Mouse (Mus musculus) hindbrain, embryonic 12.5 days (tissue): ENCODE results near the gene Mast1. TPM values are rescaled to one million over a fixed set of nuclear protein-coding genes. Genes with fewer than 3 reads are reported as not detected.
A peak's percentile ranks its signal among the peaks of the same experiment; 100 is the strongest.

Source experiments
- ATAC-seq: fragments of 200-750 bp; cut with Nextera tagmentation; 2 replicates; pipeline ENCODE4 v1.8.0; 2017; ENCODE audit warnings: moderate TSS enrichment; ENCODE audit not compliant: low FRiP score
- H3K27ac ChIP-seq: fragments of 300-500 bp; sonication (generic); 2 replicates; pipeline ENCODE4 v1.5.1; 2016; ENCODE audit warnings: mild to moderate bottlenecking
- H3K27me3 ChIP-seq: fragments of 300-500 bp; sonication (generic); 2 replicates; pipeline ENCODE4 v1.6.1; 2016; ENCODE audit warnings: mild to moderate bottlenecking
- H3K36me3 ChIP-seq: fragments of 300-500 bp; sonication (generic); 2 replicates; pipeline ENCODE4 v1.6.1; 2016; ENCODE audit warnings: mild to moderate bottlenecking
- H3K4me1 ChIP-seq: fragments of 300-500 bp; sonication (generic); 2 replicates; pipeline ENCODE4 v1.6.1; 2016
- H3K4me2 ChIP-seq: fragments of 300-500 bp; sonication (generic); replicated peaks from 2 replicates; pipeline ENCODE4 v1.6.1; 2016; ENCODE audit warnings: mild to moderate bottlenecking
- H3K4me3 ChIP-seq: fragments of 300-500 bp; sonication (generic); 2 replicates; pipeline ENCODE4 v1.5.1; 2016; ENCODE audit warnings: mild to moderate bottlenecking
- H3K9ac ChIP-seq: fragments of 300-500 bp; sonication (generic); 2 replicates; pipeline ENCODE4 v1.6.1; 2016; ENCODE audit warnings: mild to moderate bottlenecking, moderate library complexity
- H3K9me3 ChIP-seq: fragments of 300-500 bp; sonication (generic); replicated peaks from 2 replicates; pipeline ENCODE4 v1.6.1; 2016; ENCODE audit warnings: mild to moderate bottlenecking
- WGBS: fragments of 180-500 bp; shearing (Covaris S2); methylation state at CpG from one replicate; pipeline ENCODE4 v1.1.7; 2016; 5-methylcytosine and 5-hydroxymethylcytosine counted together
- polyA plus RNA-seq: library from polyadenylated mRNA; unstranded; fragments of >200 nt; fragmentation: Nextera tagmentation; extraction: Ambion mirVana; gene quantifications from 2 replicates; pipeline ENCODE4 v1.2.1, GENCODE M21; 2016

Mast1 gene
- polyA plus RNA-seq, 1 experiment from 2014 or later, result 36.8 TPM

GRCm38 (mm10) chr8:84946528-84947240 lies 9.5 kb upstream of the Mast1 start, which contains the start of gene Rtbdn:
Rtbdn (plus strand) TSS chr8:84946991.
- H3K4me2 ChIP-seq, result peak within 1 kb of the TSS; percentile 67
- H3K27me3 ChIP-seq, result peaks cover 81% of the 10 kb centered on the region
- peak within 1 kb of the TSS; percentile 37; the same call in 1 of the 2 replicates for H3K27ac ChIP-seq
- ATAC-seq, result 0 out of 2 replicates have a peak, but pooled peaks have one; percentile 9
- H3K4me1 ChIP-seq, result peaks cover 27% of the 10 kb centered on the region
- no peaks in the 10 kb centered on the region for H3K9me3 ChIP-seq
- H3K9ac ChIP-seq, result peak within 1 kb of the TSS; percentile 64
- peak within 1 kb of the TSS; percentile 51 for H3K4me3 ChIP-seq
- no peaks in the 10 kb centered on the region for H3K36me3 ChIP-seq
- WGBS, result 5% methylated on average over 17 of the region's 17 CpGs

DNA sequence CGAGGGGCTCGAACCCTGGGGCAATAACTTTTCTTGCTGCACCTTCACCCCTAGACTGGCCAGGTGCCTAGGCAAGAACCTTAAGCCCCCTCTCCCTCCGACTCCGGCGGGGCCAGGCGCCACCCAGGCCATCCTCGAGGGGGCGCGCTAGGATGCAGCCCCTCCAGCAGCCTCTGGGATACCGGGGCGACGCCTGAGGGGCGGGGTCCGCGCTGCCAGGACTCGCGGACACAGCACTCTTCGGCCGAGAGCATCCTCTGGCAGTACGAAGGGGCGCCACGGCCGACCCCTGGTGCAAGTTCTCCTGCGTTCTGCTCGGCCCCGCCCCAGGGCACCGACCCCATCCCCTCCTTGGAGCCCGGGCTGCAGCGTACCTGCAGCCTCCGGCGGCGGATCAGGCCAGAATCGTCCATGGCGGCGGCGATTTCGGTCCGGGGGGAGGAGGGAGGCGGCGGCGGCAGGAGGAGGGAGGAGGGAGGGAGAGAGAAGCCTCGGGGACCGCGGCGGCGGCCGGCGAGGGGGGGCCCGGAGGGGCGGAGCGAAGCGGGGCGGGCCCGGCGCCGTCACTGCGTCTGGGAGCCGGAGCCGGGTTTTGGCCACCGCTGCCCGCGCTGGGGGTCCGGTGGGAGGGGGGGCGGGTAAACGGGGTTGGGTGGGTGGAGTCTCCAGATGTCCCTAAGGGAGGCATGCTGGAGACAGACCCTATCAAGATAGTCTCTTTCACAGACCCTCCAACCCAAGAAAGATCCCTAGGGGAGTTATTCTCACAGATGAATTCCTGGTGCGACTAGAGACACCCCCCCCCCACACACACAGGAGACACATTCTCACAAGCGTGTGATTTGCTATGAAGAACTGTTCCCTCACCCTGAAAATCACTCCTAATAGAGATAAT lies 8.7 kb upstream of the Mast1 start:
- ATAC-seq, result peak; percentile 67
- Histone ChIP-seq H3K4me1 (peaks cover 27% of the 10 kb centered on the region), H3K27ac (peak overlapping the region; percentile 37; the same call in 1 of the 2 replicates), H3K9ac (peak overlapping the region; percentile 64), H3K4me2 (peak overlapping the region; percentile 67), H3K4me3 (peak overlapping the region; percentile 51), H3K9me3 (no peaks in the 10 kb centered on the region), H3K27me3 (peaks cover 78% of the 10 kb centered on the region), H3K36me3 (no peaks in the 10 kb centered on the region)
- under 1% methylated on average over 49 of the region's 67 CpGs for WGBS

GRCm38 (mm10) chr8:84945235-84945632 lies 8.1 kb upstream of the Mast1 start:
- peaks cover 27% of the 10 kb centered on the region for H3K4me1 ChIP-seq
- ATAC-seq, result peak; percentile 49
- H3K4me2 ChIP-seq, result peak overlapping the region; percentile 67
- H3K27ac ChIP-seq, result peak overlapping the region; percentile 37; the same call in 1 of the 2 replicates
- peak overlapping the region; percentile 51 for H3K4me3 ChIP-seq
- H3K9ac ChIP-seq, result peak overlapping the region; percentile 64; the same call in 1 of the 2 replicates
- no peaks in the 10 kb centered on the region for H3K36me3 ChIP-seq
- WGBS, result 5% methylated on average over 11 of the region's 11 CpGs
- no peaks in the 10 kb centered on the region for H3K9me3 ChIP-seq
- peaks cover 78% of the 10 kb centered on the region for H3K27me3 ChIP-seq

GRCm38 (mm10) chr8:84944478-84945160 lies 7.5 kb upstream of the Mast1 start:
- Histone ChIP-seq H3K4me2 (peak overlapping the region; percentile 67), H3K9me3 (no peaks in the 10 kb centered on the region), H3K4me3 (peak overlapping the region; percentile 51), H3K27ac (no peak overlapping the region), H3K36me3 (no peaks in the 10 kb centered on the region), H3K4me1 (peaks cover 27% of the 10 kb centered on the region), H3K9ac (no peak overlapping the region), H3K27me3 (peaks cover 73% of the 10 kb centered on the region)
- 4% methylated on average over 26 of the region's 26 CpGs for WGBS
- ATAC-seq, result peak; percentile 45; the same call in 1 of the 2 replicates

GRCm38 (mm10) chr8:84943699-84944098 lies 6.5 kb upstream of the Mast1 start:
- ATAC-seq, result no peak
- no peak overlapping the region for H3K27ac ChIP-seq
- H3K27me3 ChIP-seq, result peaks cover 68% of the 10 kb centered on the region
- 24% methylated on average over 4 of the region's 4 CpGs for WGBS
- no peak overlapping the region for H3K4me3 ChIP-seq
- H3K9me3 ChIP-seq, result no peaks in the 10 kb centered on the region
- H3K9ac ChIP-seq, result no peak overlapping the region
- H3K4me2 ChIP-seq, result no peak overlapping the region
- H3K4me1 ChIP-seq, result peaks cover 27% of the 10 kb centered on the region
- H3K36me3 ChIP-seq, result no peaks in the 10 kb centered on the region

DNA sequence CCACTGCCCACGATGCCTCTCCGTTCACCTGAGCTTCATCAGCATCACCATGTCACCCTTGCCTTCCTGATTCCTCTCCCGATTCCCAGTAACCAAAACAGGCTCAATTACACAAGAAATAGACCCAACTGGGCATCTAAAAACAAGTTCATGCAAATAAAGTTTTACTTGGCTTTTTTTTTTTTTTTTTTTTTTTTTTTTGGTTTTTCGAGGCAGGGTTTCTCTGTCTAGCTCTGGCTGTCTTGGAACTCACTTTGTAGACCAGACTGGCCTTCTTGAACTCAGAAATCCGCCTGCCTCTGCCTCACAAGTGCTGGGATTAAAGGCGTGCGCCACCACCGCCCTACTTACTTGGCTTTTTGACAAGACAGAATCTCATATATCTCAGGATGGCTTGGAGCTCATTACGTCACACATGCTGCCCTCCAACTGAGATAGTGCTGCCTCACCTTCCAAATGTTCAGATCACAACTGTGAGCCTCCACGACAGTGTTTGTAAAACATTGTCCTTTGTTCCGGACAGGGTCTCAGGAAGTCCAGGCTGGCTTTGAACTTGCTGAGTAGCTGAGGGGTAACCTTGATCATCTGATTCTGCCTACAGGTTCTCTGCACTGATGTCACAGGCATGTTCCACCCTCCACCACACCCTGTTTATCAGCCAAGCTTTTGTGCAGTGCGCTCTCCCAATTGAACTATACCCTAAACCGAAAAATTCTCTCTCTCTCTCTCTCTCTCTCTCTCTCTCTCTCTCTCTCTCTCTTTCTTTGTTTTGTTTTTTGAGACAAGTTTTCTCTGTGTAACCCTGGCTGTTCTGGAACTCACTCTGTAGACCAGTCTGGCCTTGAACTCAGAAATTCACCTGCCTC lies 694 bp upstream of the Mast1 start:
- H3K27ac ChIP-seq, result peak overlapping the region; percentile 96; the same call in 1 of the 2 replicates
- H3K36me3 ChIP-seq, result no peaks in the 10 kb centered on the region
- 66% methylated on average over 13 of the region's 13 CpGs for WGBS
- H3K27me3 ChIP-seq, result peaks cover 58% of the 10 kb centered on the region
- H3K9me3 ChIP-seq, result no peaks in the 10 kb centered on the region
- no peak for ATAC-seq
- H3K4me1 ChIP-seq, result peaks cover 31% of the 10 kb centered on the region
- H3K9ac ChIP-seq, result peak overlapping the region; percentile 89; the same call in 1 of the 2 replicates
- peak overlapping the region; percentile 65 for H3K4me2 ChIP-seq
- peak overlapping the region; percentile 70 for H3K4me3 ChIP-seq

DNA sequence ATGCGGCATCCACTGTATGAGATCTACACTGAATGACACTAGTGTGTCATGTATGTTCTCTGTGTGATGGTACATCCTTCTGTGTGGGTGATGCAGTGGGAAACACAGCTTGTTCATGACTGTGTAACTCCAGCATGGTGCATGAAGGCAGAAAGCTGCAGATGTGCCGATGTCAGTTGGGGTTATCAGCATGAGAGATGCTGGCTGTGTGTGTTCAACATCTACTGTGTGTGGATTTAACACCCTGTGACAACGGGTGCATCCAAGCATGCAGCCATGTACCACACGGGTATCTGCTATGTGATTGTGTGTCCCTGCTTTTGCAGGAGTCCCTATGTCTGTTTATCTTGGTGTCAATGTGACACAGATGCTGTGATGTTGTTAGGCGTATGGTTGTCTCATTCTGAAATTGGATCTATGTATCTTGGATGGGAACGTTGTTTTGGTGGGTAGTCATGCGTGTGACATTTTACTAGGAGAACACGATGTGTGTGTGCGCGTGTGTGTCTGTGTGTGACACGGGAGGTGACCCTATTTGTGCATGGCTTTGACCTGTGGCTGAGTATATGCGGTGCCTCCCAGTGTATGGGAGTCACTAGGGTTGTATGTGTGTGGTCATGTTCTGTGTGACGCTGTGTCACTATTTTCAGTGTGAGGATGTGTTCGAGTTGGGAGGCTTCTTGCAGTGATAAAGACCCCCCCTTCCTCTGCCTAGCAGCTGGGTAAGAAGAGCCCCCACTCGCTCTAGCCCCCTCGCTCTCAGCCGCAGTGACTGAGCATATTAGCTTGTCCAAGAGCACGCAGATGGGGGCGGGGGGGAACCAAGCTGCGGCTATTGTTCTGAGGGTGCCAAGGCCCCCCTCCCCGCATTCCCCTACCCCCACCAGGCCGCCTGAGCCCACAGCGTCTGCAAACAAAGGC lies 858 bp downstream of the Mast1 start:
- Histone ChIP-seq H3K4me1 (peaks cover 31% of the 10 kb centered on the region), H3K4me2 (peak overlapping the region; percentile 65), H3K4me3 (peak overlapping the region; percentile 70), H3K27me3 (peaks cover 67% of the 10 kb centered on the region), H3K9ac (peak overlapping the region; percentile 89), H3K9me3 (no peaks in the 10 kb centered on the region), H3K36me3 (peaks cover 8% of the 10 kb centered on the region; the same call in 1 of the 2 replicates), H3K27ac (peak overlapping the region; percentile 96)
- WGBS, result 16% methylated on average over 23 of the region's 23 CpGs
- ATAC-seq, result peak; percentile 53

- Histone ChIP-seq H3K9ac (peak overlapping the region; percentile 89; the same call in 1 of the 2 replicates), H3K27ac (peak overlapping the region; percentile 53), H3K9me3 (no peaks in the 10 kb centered on the region), H3K4me3 (peak overlapping the region; percentile 70), H3K4me2 (peak overlapping the region; percentile 65), H3K4me1 (peaks cover 31% of the 10 kb centered on the region), H3K27me3 (peaks cover 65% of the 10 kb centered on the region), H3K36me3 (peaks cover 13% of the 10 kb centered on the region; the same call in 1 of the 2 replicates)
- peak; percentile 29; the same call in 1 of the 2 replicates for ATAC-seq
- WGBS, result 8% methylated on average over 14 of the region's 14 CpGs
These were observed 1.7 kb downstream of the Mast1 start for GRCm38 (mm10) chr8:84935489-84935888.

DNA sequence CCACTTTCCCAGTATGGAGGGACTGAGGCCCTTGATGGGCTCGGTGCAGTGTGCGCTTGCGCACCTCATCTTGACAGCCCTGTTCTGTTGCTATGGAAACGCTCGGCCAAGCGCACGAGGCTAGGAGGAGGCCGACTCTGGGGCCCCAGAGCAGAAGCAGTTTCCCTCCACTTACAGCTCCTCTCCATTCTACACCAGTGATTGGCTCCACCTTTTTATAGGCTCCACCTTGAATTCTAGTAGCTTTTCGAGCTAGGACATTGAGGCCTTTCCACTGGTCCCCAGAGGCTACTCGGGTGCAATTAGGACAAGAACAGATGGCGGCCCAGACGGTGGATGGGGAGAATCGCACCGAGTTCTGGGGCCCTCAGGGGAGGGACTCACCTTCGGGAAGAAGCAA lies 2.3 kb downstream of the Mast1 start:
- no peaks in the 10 kb centered on the region for H3K9me3 ChIP-seq
- peaks cover 68% of the 10 kb centered on the region for H3K27me3 ChIP-seq
- H3K4me2 ChIP-seq, result peak overlapping the region; percentile 65
- H3K4me1 ChIP-seq, result peaks cover 31% of the 10 kb centered on the region
- peak overlapping the region; percentile 89 for H3K9ac ChIP-seq
- H3K4me3 ChIP-seq, result peak overlapping the region; percentile 70
- ATAC-seq, result peak; percentile 61
- peak overlapping the region; percentile 53 for H3K27ac ChIP-seq
- WGBS, result 2% methylated on average over 15 of the region's 15 CpGs
- H3K36me3 ChIP-seq, result peaks cover 15% of the 10 kb centered on the region; the same call in 1 of the 2 replicates
